Mouse (Mus musculus) small intestine, adult 2 months (tissue): Measurements from ENCODE around the gene Nhej1.

ENCODE experiments used
- CTCF ChIP-seq: fragments of 200-500 bp; IDR thresholded peaks from 2 replicates; pipeline ENCODE4 v1.5.1; 2012; ENCODE audit warnings: low read depth, mild to moderate bottlenecking, control low read depth, inconsistent platforms, low read length, moderate library complexity, mixed read lengths; ENCODE audit not compliant: insufficient replicate concordance, insufficient read length; ENCODE audit errors: extremely low read depth
- POLR2A ChIP-seq: fragments of 200-500 bp; IDR thresholded peaks from 2 replicates; pipeline ENCODE4 v1.6.1; 2012; ENCODE audit warnings: low read depth, mild to moderate bottlenecking, control low read depth, inconsistent platforms, low read length, moderate library complexity

GRCm38 (mm10) chr1:75022216-75022615 is 102.8 kb downstream of the Nhej1 start:
- no peak for TF ChIP-seq CTCF
- no peak for TF ChIP-seq POLR2A
